Mouse (Mus musculus) MEL (cell line): ENCODE measurements at regions not wholly inside any gene's neighbourhood (a gene's known extent, or its start where the extent isn't known, plus 50 kb on each side); places are given as distances from the start of the nearest gene placed in this dataset.

Source experiments
- DNase-seq: peaks from one replicate; pipeline ENCODE4 v3.0.0; 2011; ENCODE audit warnings: low read depth, low spot score
- H3K27ac ChIP-seq: 2 replicates; pipeline ENCODE4 v1.5.1; 2012; ENCODE audit warnings: low read depth, mild to moderate bottlenecking, control low read depth, low read length, moderate library complexity; ENCODE audit not compliant: control insufficient read depth
- H3K27me3 ChIP-seq, 2 experiments: fragments of 150-350 bp in 1 of 2; sonication (generic) in 1 of 2; 2 replicates each; pipeline ENCODE4 v1.6.1; 2012; ENCODE audit warnings: low read length in 2 of 2, mild to moderate bottlenecking in 2 of 2, improper control_type of control experiment in 1 of 2, moderate library complexity in 1 of 2; ENCODE audit not compliant: insufficient read depth in 2 of 2, control insufficient read depth in 1 of 2
- H3K36me3 ChIP-seq, 2 experiments: 2 replicates each; pipeline ENCODE4 v1.6.1; 2012 to 2014; ENCODE audit warnings: low read length in 2 of 2, improper control_type of control experiment in 1 of 2, inconsistent platforms in 1 of 2, mild to moderate bottlenecking in 1 of 2; ENCODE audit not compliant: insufficient read depth in 2 of 2, control insufficient read depth in 1 of 2
- H3K4me1 ChIP-seq, 2 experiments: fragments of 150-350 bp in 1 of 2; sonication (generic) in 1 of 2; 2 replicates each; pipeline ENCODE4 v1.6.1; 2012; ENCODE audit warnings: low read length in 2 of 2, improper control_type of control experiment in 1 of 2, mild to moderate bottlenecking in 1 of 2; ENCODE audit not compliant: insufficient read depth in 2 of 2, control insufficient read depth in 1 of 2
- H3K4me3 ChIP-seq, 2 experiments: fragments of 150-350 bp in 1 of 2; sonication (generic) in 1 of 2; 2 replicates each; pipeline ENCODE4 v1.5.1; 2012; ENCODE audit warnings: low read depth in 2 of 2, low read length in 2 of 2, mild to moderate bottlenecking in 2 of 2, moderate library complexity in 2 of 2, control low read depth in 1 of 2, improper control_type of control experiment in 1 of 2; ENCODE audit not compliant: control insufficient read depth in 1 of 2, insufficient read depth in 1 of 2
- H3K79me2 ChIP-seq: 2 replicates; pipeline ENCODE4 v1.6.1; 2012; ENCODE audit warnings: mild to moderate bottlenecking, low read length, moderate library complexity; ENCODE audit not compliant: control insufficient read depth, poor library complexity, insufficient read depth
- H3K9ac ChIP-seq: 2 replicates; pipeline ENCODE4 v1.6.1; 2012; ENCODE audit warnings: low read depth, mild to moderate bottlenecking, control low read depth, low read length, moderate library complexity; ENCODE audit not compliant: control insufficient read depth, poor library complexity, severe bottlenecking
- H3K9me3 ChIP-seq: fragments of 150-350 bp; sonication (generic); replicated peaks from 2 replicates; pipeline ENCODE4 v1.6.1; 2012; ENCODE audit warnings: mild to moderate bottlenecking, low read length, improper control_type of control experiment, moderate library complexity; ENCODE audit not compliant: insufficient read depth
- CHD2 ChIP-seq: IDR thresholded peaks from 2 replicates; pipeline ENCODE4 v1.6.1; 2011; ENCODE audit warnings: low read length, improper control_type of control experiment
- ELF1 ChIP-seq: IDR thresholded peaks from 2 replicates; pipeline ENCODE4 v1.6.1; 2014; ENCODE audit warnings: low read depth, mild to moderate bottlenecking, inconsistent platforms, low read length, improper control_type of control experiment, moderate library complexity
- ETS1 ChIP-seq: IDR thresholded peaks from 2 replicates; pipeline ENCODE4 v1.6.1; 2012; ENCODE audit warnings: low read depth, mild to moderate bottlenecking, inconsistent platforms, low read length, improper control_type of control experiment, moderate library complexity
- JUND ChIP-seq: IDR thresholded peaks from 2 replicates; pipeline ENCODE4 v1.6.1; 2011; ENCODE audit warnings: low read depth, mild to moderate bottlenecking, improper control_type of control experiment, low read length
- MAFK ChIP-seq: IDR thresholded peaks from 2 replicates; pipeline ENCODE4 v1.6.1; 2011; ENCODE audit warnings: low read depth, mild to moderate bottlenecking, low read length, improper control_type of control experiment, borderline replicate concordance
- MAX ChIP-seq: IDR thresholded peaks from 2 replicates; pipeline ENCODE4 v1.6.1; 2011; ENCODE audit warnings: low read length, improper control_type of control experiment
- MEF2A ChIP-seq: IDR thresholded peaks from 2 replicates; pipeline ENCODE4 v1.6.1; 2014; ENCODE audit warnings: low read depth, mild to moderate bottlenecking, inconsistent platforms, low read length, improper control_type of control experiment; ENCODE audit not compliant: poor library complexity, insufficient replicate concordance, severe bottlenecking; ENCODE audit errors: extremely low read depth
- MXI1 ChIP-seq: IDR thresholded peaks from 2 replicates; pipeline ENCODE4 v1.6.1; 2011; ENCODE audit warnings: mild to moderate bottlenecking, low read depth, low read length, improper control_type of control experiment
- MYB ChIP-seq: IDR thresholded peaks from 2 replicates; pipeline ENCODE4 v1.6.1; 2011; ENCODE audit warnings: mild to moderate bottlenecking, low read depth, low read length, improper control_type of control experiment
- MYC ChIP-seq: IDR thresholded peaks from 2 replicates; pipeline ENCODE4 v1.6.1; 2011; ENCODE audit warnings: low read depth, mild to moderate bottlenecking, low read length, improper control_type of control experiment, moderate library complexity
- NRF1 ChIP-seq: IDR thresholded peaks from 2 replicates; pipeline ENCODE4 v1.6.1; 2014; ENCODE audit warnings: low read depth, mild to moderate bottlenecking, inconsistent platforms, low read length, improper control_type of control experiment, moderate library complexity; ENCODE audit not compliant: poor library complexity, insufficient read depth, severe bottlenecking
- POLR2A ChIP-seq, 2 experiments: IDR thresholded peaks; 2 replicates each; pipeline ENCODE4 v1.6.1; 2011 to 2012; ENCODE audit warnings: low read length in 2 of 2, mild to moderate bottlenecking in 2 of 2, control low read depth in 1 of 2, improper control_type of control experiment in 1 of 2, low read depth in 1 of 2, moderate library complexity in 1 of 2; ENCODE audit not compliant: control insufficient read depth in 1 of 2, insufficient read depth in 1 of 2, poor library complexity in 1 of 2
- RAD21 ChIP-seq: IDR thresholded peaks from 2 replicates; pipeline ENCODE4 v1.6.1; 2011; ENCODE audit warnings: mild to moderate bottlenecking, low read depth, low read length, improper control_type of control experiment
- RCOR1 ChIP-seq: IDR thresholded peaks from 2 replicates; pipeline ENCODE4 v1.6.1; 2012; ENCODE audit warnings: low read depth, mild to moderate bottlenecking, inconsistent platforms, low read length, improper control_type of control experiment
- SIN3A ChIP-seq: IDR thresholded peaks from 2 replicates; pipeline ENCODE4 v1.6.1; 2012; ENCODE audit warnings: low read length, improper control_type of control experiment, inconsistent platforms
- SMC3 ChIP-seq: IDR thresholded peaks from 2 replicates; pipeline ENCODE4 v1.6.1; 2011; ENCODE audit warnings: low read depth, low read length, improper control_type of control experiment
- TAL1 ChIP-seq: IDR thresholded peaks from 2 replicates; pipeline ENCODE4 v1.6.1; 2012; ENCODE audit warnings: mild to moderate bottlenecking, inconsistent platforms, low read length, moderate library complexity, mixed read lengths
- TCF12 ChIP-seq: IDR thresholded peaks from 2 replicates; pipeline ENCODE4 v1.6.1; 2014; ENCODE audit warnings: low read depth, mild to moderate bottlenecking, inconsistent platforms, low read length, improper control_type of control experiment, moderate library complexity
- UBTF ChIP-seq: IDR thresholded peaks from 2 replicates; pipeline ENCODE4 v1.6.1; 2012; ENCODE audit warnings: low read depth, mild to moderate bottlenecking, inconsistent platforms, low read length, improper control_type of control experiment, moderate library complexity, borderline replicate concordance; ENCODE audit not compliant: insufficient read depth
- USF2 ChIP-seq, 2 experiments: IDR thresholded peaks; 2 replicates each; pipeline ENCODE4 v1.6.1; 2011 to 2012; ENCODE audit warnings: improper control_type of control experiment in 2 of 2, low read length in 2 of 2, borderline replicate concordance in 1 of 2, inconsistent platforms in 1 of 2, low read depth in 1 of 2, mild to moderate bottlenecking in 1 of 2; ENCODE audit not compliant: insufficient read depth in 1 of 2
- ZMIZ1 ChIP-seq: IDR thresholded peaks from 2 replicates; pipeline ENCODE4 v1.6.1; 2012; ENCODE audit warnings: low read depth, mild to moderate bottlenecking, inconsistent platforms, low read length, improper control_type of control experiment, moderate library complexity
- ZNF384 ChIP-seq: IDR thresholded peaks from 2 replicates; pipeline ENCODE4 v1.6.1; 2012; ENCODE audit warnings: low read depth, mild to moderate bottlenecking, inconsistent platforms, low read length, improper control_type of control experiment

DNA sequence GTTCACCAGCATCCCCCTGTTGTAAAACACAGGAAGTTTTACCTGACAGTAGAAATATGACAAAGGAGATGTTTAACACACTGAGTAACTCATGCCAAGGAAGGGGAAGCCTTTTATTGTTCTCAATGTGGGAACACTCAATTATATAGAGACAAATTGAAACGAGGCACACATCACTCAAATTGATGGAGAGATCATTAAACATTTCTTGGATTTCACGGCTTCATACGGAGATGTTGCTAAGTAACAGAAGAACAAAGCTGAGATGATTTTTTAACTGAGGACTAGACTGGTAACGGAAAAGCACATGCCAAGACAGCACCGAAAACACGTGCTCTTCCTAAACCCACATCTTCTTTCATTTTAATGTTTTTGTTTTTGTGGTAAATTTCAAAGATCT lies 437.0 kb upstream of the Intu start:
- TF ChIP-seq CHD2 (no peak), TAL1 (no peak), USF2 (IDR thresholded peaks at IDR 0.05; ENCODE audit: borderline replicate concordance in 1 of 2, insufficient read depth in 1 of 2, low read depth in 1 of 2, low read length in 2 of 2) (no peak), RAD21 (no peak), POLR2A (IDR thresholded peaks at IDR 0.05; ENCODE audit: control insufficient read depth in 1 of 2, insufficient read depth in 1 of 2, low read depth in 1 of 2, low read length in 2 of 2, poor library complexity in 1 of 2) (no peak), MXI1 (no peak), NRF1 (no peak), MAFK (no peak)
- H3K27ac ChIP-seq: no peak overlapping the region
- no peaks in the 10 kb centered on the region for H3K27me3 ChIP-seq
- no peak for DNase-seq
- H3K79me2 ChIP-seq: no peaks in the 10 kb centered on the region
- H3K9ac ChIP-seq: no peak overlapping the region
- H3K36me3 ChIP-seq: no peaks in the 10 kb centered on the region
- no peaks in the 10 kb centered on the region for H3K9me3 ChIP-seq
- no peak overlapping the region for H3K4me3 ChIP-seq
- H3K4me1 ChIP-seq: no peaks in the 10 kb centered on the region

DNA sequence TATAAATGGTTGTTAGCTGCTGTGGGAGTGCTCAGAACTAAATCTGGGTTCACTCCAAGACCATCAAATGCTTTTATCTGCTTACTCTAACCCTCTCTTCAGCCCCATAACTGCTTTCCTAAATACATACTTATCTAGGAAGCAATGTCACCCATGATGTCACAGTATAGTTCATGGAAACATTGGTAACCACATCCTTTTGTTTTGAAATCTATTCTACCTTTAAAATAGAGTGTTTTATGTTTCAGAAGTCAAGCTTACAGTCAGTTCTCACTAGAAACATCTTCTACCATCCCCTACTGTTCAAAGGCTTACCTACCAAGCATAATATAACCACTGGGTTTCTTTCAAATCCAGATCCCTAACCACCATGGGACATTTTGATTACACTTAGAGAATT lies 436.4 kb upstream of the Intu start:
- Histone ChIP-seq H3K27me3 (no peaks in the 10 kb centered on the region), H3K9me3 (no peaks in the 10 kb centered on the region), H3K79me2 (no peaks in the 10 kb centered on the region), H3K4me1 (no peaks in the 10 kb centered on the region), H3K36me3 (no peaks in the 10 kb centered on the region), H3K9ac (no peak overlapping the region), H3K27ac (no peak overlapping the region), H3K4me3 (no peak overlapping the region)
- TF ChIP-seq TCF12 (no peak), UBTF (no peak), MEF2A (no peak), ELF1 (no peak), MXI1 (no peak), ZMIZ1 (no peak), MYC (no peak), SMC3 (no peak), RCOR1 (no peak), JUND (no peak), CHD2 (no peak), MAX (no peak), ZNF384 (no peak), MYB (no peak), ETS1 (no peak), SIN3A (no peak)
- TF ChIP-seq, all 39 proteins: peak for 0
- DNase-seq: no peak
